ENCODE assay signal across 30 mouse cellular contexts in the genomic region with DNA sequence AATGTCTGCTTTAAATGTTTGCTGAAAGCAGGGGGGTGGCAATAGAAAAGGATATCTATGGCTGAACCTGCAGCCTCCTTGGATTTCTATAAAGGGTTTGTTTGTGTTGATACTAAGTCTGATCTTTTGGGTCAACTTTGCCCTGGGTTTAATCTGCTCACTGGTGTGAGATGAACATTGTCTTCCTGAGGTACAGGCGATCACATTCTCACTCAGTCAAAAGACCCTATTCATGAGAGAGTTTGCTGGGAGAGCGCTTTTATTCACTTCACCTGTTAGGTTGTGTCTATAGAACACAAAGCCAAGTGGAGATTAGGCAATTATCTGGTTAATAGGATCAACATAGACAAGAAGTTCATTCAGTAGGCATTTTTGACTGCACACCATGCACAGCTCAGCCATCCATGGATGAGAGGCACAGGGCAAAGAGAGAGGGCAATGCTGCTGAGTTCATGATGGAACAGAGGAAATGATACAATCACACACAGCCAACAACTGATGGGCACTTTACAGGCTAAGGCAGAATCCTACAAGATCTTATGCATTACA.
DNase-seq lines count a peak whose midpoint lies in the region; ATAC-seq and TF ChIP-seq lines count a peak whose summit lies in the region.
"Had no signal": no experiment of that assay in that cellular context is flagged by ENCODE, and none has a peak within 500 bp of the region (broad histone marks: within the 10 kb centered on the region; RNA-seq: fewer than 3 reads in every experiment).

No protein-coding gene starts in this region.

- no peak overlapping the region for H3K4me2 ChIP-seq in forebrain, embryonic 12.5 days
- H3K4me2 ChIP-seq in forebrain, postnatal 0 days (ENCODE audit: low read depth): no peak overlapping the region
- H3K4me2 ChIP-seq in midbrain, embryonic 11.5 days: no peak overlapping the region; the same call in 1 of the 2 replicates
- H3K4me2 ChIP-seq in midbrain, embryonic 15.5 days: no peak overlapping the region
- H3K4me2 ChIP-seq: embryonic facial prominence, embryonic 13.5 days; forebrain, embryonic 15.5 days; heart, embryonic 15.5 days; kidney, embryonic 15.5 days; liver, embryonic 12.5 days; neural tube, embryonic 15.5 days had no signal

- 2% methylated on average over 2 of the region's 2 CpGs for WGBS in forebrain, embryonic 12.5 days
- WGBS in forebrain, postnatal 0 days: 15% methylated on average over 2 of the region's 2 CpGs
- WGBS in midbrain, embryonic 11.5 days: 13% methylated on average over 2 of the region's 2 CpGs
- WGBS in midbrain, embryonic 15.5 days: 21% methylated on average over 2 of the region's 2 CpGs

- intact Hi-C loops in left cerebral cortex, postnatal 14 days (cut with DNase I): no loop called here

- no peak for TF ChIP-seq CTCF in forebrain, postnatal 0 days (IDR thresholded peaks at IDR 0.05; ENCODE audit: low read depth)

- no peak overlapping the region for H3K27ac ChIP-seq in forebrain, embryonic 12.5 days
- H3K27ac ChIP-seq in forebrain, postnatal 0 days (ENCODE audit: low read depth, low read length): no peak overlapping the region
- no peak overlapping the region for H3K27ac ChIP-seq in midbrain, embryonic 11.5 days (ENCODE audit: low read depth, low read length)
- H3K27ac ChIP-seq in midbrain, embryonic 15.5 days: 0 out of 2 replicates have a peak overlapping the region, but pooled peaks have one; percentile 9
- H3K27ac ChIP-seq: embryonic facial prominence, embryonic 13.5 days; forebrain, embryonic 15.5 days; heart, embryonic 10.5 days; heart, embryonic 15.5 days; kidney, embryonic 15.5 days; left cerebral cortex, adult 2 months; liver, embryonic 12.5 days; neural tube, embryonic 15.5 days had no signal

- no peaks in the 10 kb centered on the region for H3K9me3 ChIP-seq in forebrain, embryonic 12.5 days
- H3K9me3 ChIP-seq in forebrain, postnatal 0 days (ENCODE audit: low read length): no peaks in the 10 kb centered on the region
- no peaks in the 10 kb centered on the region for H3K9me3 ChIP-seq in midbrain, embryonic 11.5 days (ENCODE audit: control insufficient read depth, low read length)
- no peaks in the 10 kb centered on the region for H3K9me3 ChIP-seq in midbrain, embryonic 15.5 days
- H3K9me3 ChIP-seq: embryonic facial prominence, embryonic 13.5 days; forebrain, embryonic 15.5 days; heart, embryonic 10.5 days; heart, embryonic 15.5 days; kidney, embryonic 15.5 days; liver, embryonic 12.5 days; neural tube, embryonic 15.5 days had no signal

- H3K4me1 ChIP-seq in forebrain, embryonic 12.5 days: peaks cover 18% of the 10 kb centered on the region
- no peaks in the 10 kb centered on the region for H3K4me1 ChIP-seq in forebrain, postnatal 0 days (ENCODE audit: insufficient read depth)
- peaks cover 29% of the 10 kb centered on the region for H3K4me1 ChIP-seq in midbrain, embryonic 11.5 days (ENCODE audit: control insufficient read depth, insufficient read depth, low read length)
- peaks cover 15% of the 10 kb centered on the region for H3K4me1 ChIP-seq in midbrain, embryonic 15.5 days
- H3K4me1 ChIP-seq: forebrain, embryonic 15.5 days; heart, embryonic 10.5 days; heart, embryonic 15.5 days; kidney, embryonic 15.5 days; liver, embryonic 12.5 days; megakaryocyte, embryonic 14.5 days; neural tube, embryonic 15.5 days had no signal

- no peaks in the 10 kb centered on the region for H3K36me3 ChIP-seq in forebrain, embryonic 12.5 days (replicated peaks)
- no peaks in the 10 kb centered on the region for H3K36me3 ChIP-seq in forebrain, postnatal 0 days (ENCODE audit: insufficient read depth)
- H3K36me3 ChIP-seq in midbrain, embryonic 11.5 days (ENCODE audit: control insufficient read depth, insufficient read depth, low read length): no peaks in the 10 kb centered on the region
- H3K36me3 ChIP-seq in midbrain, embryonic 15.5 days (replicated peaks): no peaks in the 10 kb centered on the region
- H3K36me3 ChIP-seq: embryonic facial prominence, embryonic 13.5 days; forebrain, embryonic 15.5 days; heart, embryonic 10.5 days; heart, embryonic 15.5 days; kidney, embryonic 15.5 days; liver, embryonic 12.5 days; neural tube, embryonic 15.5 days had no signal

- H3K27me3 ChIP-seq in forebrain, embryonic 12.5 days: peaks cover 55% of the 10 kb centered on the region
- H3K27me3 ChIP-seq in forebrain, postnatal 0 days (ENCODE audit: insufficient read depth, low read length): no peaks in the 10 kb centered on the region
- H3K27me3 ChIP-seq in midbrain, embryonic 11.5 days (ENCODE audit: control insufficient read depth, insufficient read depth, low read length): peaks cover 35% of the 10 kb centered on the region
- H3K27me3 ChIP-seq in midbrain, embryonic 15.5 days (replicated peaks): no peaks in the 10 kb centered on the region
- H3K27me3 ChIP-seq: embryonic facial prominence, embryonic 13.5 days; heart, embryonic 15.5 days; kidney, embryonic 15.5 days; liver, embryonic 12.5 days; megakaryocyte, embryonic 14.5 days; neural tube, embryonic 15.5 days had no signal

- DNase-seq in forebrain, postnatal 0 days: no peak
- DNase-seq in midbrain, embryonic 11.5 days (ENCODE audit: low spot score, missing footprints): peak; percentile 90
- DNase-seq in left cerebral cortex, postnatal 14 days (ENCODE audit: low spot score in 2 of 2): no peak
- no peak for DNase-seq in right cerebral cortex, adult 18-20 months
- DNase-seq: adrenal gland, postnatal 25 days; B cell, adult 2 months; cerebellum, adult 18-20 months; cerebellum, postnatal 10 days; gastrocnemius, postnatal 25 days; heart, adult 11 months; kidney, adult 18-20 months; kidney, postnatal 25 days; left cerebral cortex, postnatal 4 days; liver, postnatal 0 days; lung, postnatal 4 days; right cerebral cortex, postnatal 4 days; thymus, postnatal 4 days had no signal

- no peak overlapping the region for H3K9ac ChIP-seq in forebrain, embryonic 12.5 days
- H3K9ac ChIP-seq in forebrain, postnatal 0 days: no peak overlapping the region
- no peak overlapping the region for H3K9ac ChIP-seq in midbrain, embryonic 11.5 days (ENCODE audit: low read length)
- H3K9ac ChIP-seq in midbrain, embryonic 15.5 days: no peak overlapping the region
- H3K9ac ChIP-seq: embryonic facial prominence, embryonic 13.5 days; forebrain, embryonic 15.5 days; heart, embryonic 15.5 days; kidney, embryonic 15.5 days; liver, embryonic 12.5 days; liver, postnatal 0 days; neural tube, embryonic 15.5 days had no signal

- H3K4me3 ChIP-seq in forebrain, embryonic 12.5 days (replicated peaks): no peak overlapping the region
- H3K4me3 ChIP-seq in forebrain, postnatal 0 days (ENCODE audit: low read depth, low read length): no peak overlapping the region
- H3K4me3 ChIP-seq in midbrain, embryonic 11.5 days (ENCODE audit: low read depth, low read length): no peak overlapping the region
- H3K4me3 ChIP-seq in midbrain, embryonic 15.5 days: no peak overlapping the region
- H3K4me3 ChIP-seq: embryonic facial prominence, embryonic 13.5 days; erythroblast, embryonic 14.5 days; forebrain, embryonic 15.5 days; heart, embryonic 10.5 days; heart, embryonic 15.5 days; kidney, embryonic 15.5 days; left cerebral cortex, adult 2 months; liver, embryonic 12.5 days; megakaryocyte, embryonic 14.5 days; neural tube, embryonic 15.5 days had no signal

- ATAC-seq in forebrain, embryonic 12.5 days (ENCODE audit: low FRiP score): peak; percentile 30; the same call in 1 of the 2 replicates
- no peak for ATAC-seq in forebrain, postnatal 0 days
- ATAC-seq in midbrain, embryonic 11.5 days (ENCODE audit: low FRiP score): peak; percentile 82
- peak; percentile 41; the same call in 1 of the 2 replicates for ATAC-seq in midbrain, embryonic 15.5 days (replicated peaks)
- ATAC-seq: forebrain, embryonic 15.5 days; hindbrain, embryonic 16.5 days; liver, embryonic 12.5 days; liver, postnatal 0 days had no signal
